Mouse (Mus musculus) thymus, adult 2 months (tissue): ENCODE measurements around the gene Yars. TPM values are rescaled to one million over a fixed set of nuclear protein-coding genes. Genes with fewer than 3 reads are reported as not detected.
A peak's percentile ranks its signal among the peaks of the same experiment; 100 is the strongest.

Experiments used
- DNase-seq: peaks from one replicate; pipeline ENCODE4 v3.0.0; 2021
- H3K27ac ChIP-seq: fragments of 200-500 bp; 2 replicates; pipeline ENCODE4 v1.5.1; 2012; ENCODE audit warnings: low read length, control low read depth; ENCODE audit not compliant: control insufficient read depth, insufficient read depth
- H3K27me3 ChIP-seq: fragments of 200-500 bp; 2 replicates; pipeline ENCODE4 v1.6.1; 2012; ENCODE audit warnings: mild to moderate bottlenecking, low read length, moderate library complexity, mixed read lengths; ENCODE audit not compliant: control insufficient read depth, insufficient read depth
- H3K36me3 ChIP-seq: fragments of 200-500 bp; 2 replicates; pipeline ENCODE4 v1.6.1; 2012; ENCODE audit warnings: mild to moderate bottlenecking, low read length, moderate library complexity; ENCODE audit not compliant: control insufficient read depth, insufficient read depth
- H3K4me1 ChIP-seq: fragments of 200-500 bp; replicated peaks from 2 replicates; pipeline ENCODE4 v1.6.1; 2012; ENCODE audit warnings: low read length; ENCODE audit not compliant: control insufficient read depth, insufficient read depth
- H3K4me3 ChIP-seq: fragments of 200-500 bp; 2 replicates; pipeline ENCODE4 v1.5.1; 2012; ENCODE audit warnings: mild to moderate bottlenecking, low read length, control low read depth, moderate library complexity; ENCODE audit not compliant: control insufficient read depth, insufficient read depth
- CTCF ChIP-seq: fragments of 200-500 bp; IDR thresholded peaks from 2 replicates; pipeline ENCODE4 v1.5.1; 2012; ENCODE audit warnings: mild to moderate bottlenecking, control low read depth, low read length, moderate library complexity, borderline replicate concordance; ENCODE audit not compliant: control insufficient read depth, poor library complexity, insufficient read depth; ENCODE audit errors: extremely low read depth
- POLR2A ChIP-seq: fragments of 200-500 bp; IDR thresholded peaks from 2 replicates; pipeline ENCODE4 v1.6.1; 2012; ENCODE audit warnings: mild to moderate bottlenecking, low read length, control low read depth, moderate library complexity; ENCODE audit not compliant: control insufficient read depth, poor library complexity, insufficient read depth; ENCODE audit errors: extremely low read depth
- WGBS: fragments of 180-500 bp; shearing (Covaris S2); methylation state at CpG from one replicate; pipeline ENCODE4 v1.1.7; 2018; 5-methylcytosine and 5-hydroxymethylcytosine counted together
- polyA plus RNA-seq: library from polyadenylated mRNA; depleted of rRNA; stranded (reverse); fragments of >200 nt; gene quantifications from 2 replicates; pipeline ENCODE4 v1.2.3, GENCODE M21; 2012; rRNA removed

The Yars gene
- polyA plus RNA-seq, 1 experiment: 17.6 TPM

DNA sequence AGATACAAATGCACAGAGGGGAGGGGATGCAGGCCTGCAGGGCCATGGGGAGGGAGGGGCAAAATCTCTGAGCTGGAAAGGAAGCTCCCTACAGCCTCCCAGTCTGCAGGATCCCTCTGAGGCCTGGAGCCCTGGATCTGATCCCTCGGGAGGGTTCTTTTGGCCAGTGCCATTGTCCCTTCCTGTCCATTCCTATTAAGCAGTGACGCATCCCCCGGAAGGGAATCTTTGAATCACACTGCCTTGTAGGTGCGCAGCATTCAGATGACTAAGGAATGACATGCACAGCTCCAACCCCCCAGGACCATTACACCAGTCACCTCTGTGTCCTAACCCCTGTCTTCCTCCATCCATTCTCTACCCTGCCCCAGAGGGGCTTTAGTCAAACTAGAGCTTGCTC lies 69.5 kb downstream of the Yars start:
- H3K27me3 ChIP-seq: no peaks in the 10 kb centered on the region
- H3K4me1 ChIP-seq: peaks cover 21% of the 10 kb centered on the region
- WGBS: 99% methylated on average over 4 of the region's 4 CpGs
- TF ChIP-seq CTCF (no peak), POLR2A (no peak)
- no peak overlapping the region for H3K4me3 ChIP-seq
- H3K27ac ChIP-seq: no peak overlapping the region
- H3K36me3 ChIP-seq: no peaks in the 10 kb centered on the region
- no peak for DNase-seq

DNA sequence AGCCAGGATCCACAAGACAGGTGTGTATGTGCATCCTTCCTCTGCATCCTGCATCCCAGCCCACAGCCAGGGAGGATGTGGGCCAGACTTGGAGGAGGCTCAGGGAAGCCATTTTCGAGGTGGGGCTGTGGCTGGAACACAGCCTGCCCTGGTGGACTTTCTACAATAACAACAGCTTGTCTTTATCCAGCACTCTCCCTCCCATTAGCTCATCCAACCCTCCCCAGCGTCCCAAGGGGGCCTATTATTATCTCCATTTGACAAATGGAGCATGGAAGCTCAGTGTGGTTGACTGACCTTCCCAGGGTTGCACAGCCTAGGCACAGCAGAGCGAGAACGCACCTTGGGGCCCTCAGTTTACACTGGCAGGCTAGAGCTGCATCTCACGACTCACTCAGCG lies 71.1 kb downstream of the Yars start:
- H3K27ac ChIP-seq: no peak overlapping the region
- no peak for DNase-seq
- H3K36me3 ChIP-seq: no peaks in the 10 kb centered on the region
- no peak overlapping the region for H3K4me3 ChIP-seq
- TF ChIP-seq POLR2A (no peak), CTCF (no peak)
- peaks cover 23% of the 10 kb centered on the region for H3K4me1 ChIP-seq
- 66% methylated on average over 6 of the region's 6 CpGs for WGBS
- no peaks in the 10 kb centered on the region for H3K27me3 ChIP-seq

DNA sequence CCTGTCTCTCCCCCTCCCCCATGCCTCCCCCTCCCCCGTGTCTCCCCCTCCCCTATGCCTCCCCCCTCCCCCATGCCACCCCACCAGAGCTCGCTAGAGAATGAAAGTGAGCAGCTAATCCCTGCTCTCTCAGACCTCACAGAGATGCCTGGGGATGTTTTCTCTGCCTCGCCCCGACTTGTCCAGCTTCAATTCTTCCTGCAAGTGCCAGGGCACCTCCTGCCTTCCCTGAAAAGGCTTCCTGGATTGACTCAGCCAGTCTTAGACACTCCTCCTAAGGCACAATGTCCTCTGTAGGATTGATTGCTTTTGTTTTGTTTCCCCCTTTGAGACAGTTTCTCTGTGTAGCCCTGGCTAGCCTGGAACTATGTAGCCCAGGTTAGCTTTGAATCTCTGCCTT lies 71.6 kb downstream of the Yars start, which contains the start of gene C77080:
TSS of gene C77080 (minus strand) at position 209 of the 400 bp plus-strand sequence.
- no peak for DNase-seq
- TF ChIP-seq POLR2A (no peak), CTCF (no peak)
- Histone ChIP-seq H3K4me3 (no peak within 1 kb of the TSS), H3K36me3 (no peaks in the 10 kb centered on the region), H3K4me1 (peaks cover 20% of the 10 kb centered on the region), H3K27me3 (no peaks in the 10 kb centered on the region), H3K27ac (no peak within 1 kb of the TSS)
- WGBS: 70% methylated on average over 2 of the region's 4 CpGs

DNA sequence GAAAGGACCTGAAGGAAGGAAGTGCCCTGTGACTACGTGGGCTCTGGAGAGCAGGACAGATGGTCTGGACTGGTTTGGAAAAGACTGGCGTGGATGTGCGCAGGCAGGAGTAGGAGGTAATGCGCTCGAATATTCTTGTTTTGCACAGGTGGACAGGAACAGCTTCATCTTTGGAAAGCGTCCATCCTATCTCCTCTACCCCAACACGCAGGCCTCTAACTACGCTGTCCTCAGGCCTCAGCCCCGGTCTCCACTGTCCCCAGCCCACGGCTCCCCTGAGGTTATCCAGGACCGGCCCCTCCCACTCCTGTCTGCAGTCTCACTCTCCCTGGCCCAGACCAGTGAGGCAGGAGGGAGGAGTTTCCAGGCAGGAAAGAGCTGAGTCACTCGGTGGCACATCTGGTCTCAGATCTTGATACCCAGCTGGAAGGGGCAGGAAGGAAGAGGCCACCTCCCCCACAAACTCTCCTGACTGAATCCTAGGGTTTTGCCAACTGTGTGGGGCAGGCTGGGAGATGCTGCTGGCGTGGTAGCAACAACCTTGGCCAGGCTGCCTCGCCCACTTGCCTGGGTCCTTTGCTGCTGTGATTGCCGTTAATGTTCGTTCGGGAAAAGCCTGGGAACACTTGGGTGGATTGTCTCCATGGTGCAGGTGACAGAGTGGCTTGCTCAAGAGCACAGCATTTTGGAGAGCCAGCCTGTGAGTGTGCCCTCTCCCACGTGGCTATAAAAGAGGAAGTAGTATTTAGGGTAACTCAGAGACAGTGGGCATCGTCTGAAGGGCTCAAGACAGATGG lies 73.9 kb downstream of the Yars start:
- Histone ChIP-seq H3K27ac (no peak overlapping the region), H3K36me3 (no peaks in the 10 kb centered on the region), H3K4me1 (peaks cover 14% of the 10 kb centered on the region), H3K4me3 (no peak overlapping the region), H3K27me3 (no peaks in the 10 kb centered on the region)
- TF ChIP-seq POLR2A (no peak), CTCF (no peak)
- WGBS: 17% methylated on average over 19 of the region's 19 CpGs
- peak; percentile 70 for DNase-seq

DNA sequence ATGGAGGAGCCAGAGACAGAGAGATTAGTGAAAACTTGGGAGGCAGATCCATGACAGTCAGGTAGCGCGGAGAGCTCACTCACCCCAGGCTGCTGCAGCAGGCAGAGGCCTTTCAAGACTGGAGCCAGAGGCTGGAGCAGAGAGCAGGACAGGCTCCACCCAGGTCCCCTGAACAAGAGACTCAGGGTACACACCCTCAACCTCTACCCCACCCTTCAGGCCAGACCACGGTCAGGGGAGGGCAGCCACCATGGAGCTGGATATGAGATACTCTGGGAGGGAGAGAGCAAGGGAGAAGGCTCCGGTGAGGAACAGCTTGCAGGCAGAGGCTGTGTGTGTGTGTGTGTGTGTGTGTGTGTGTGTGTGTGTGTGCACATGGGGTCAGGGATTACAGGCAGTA lies 76.6 kb downstream of the Yars start:
- Histone ChIP-seq H3K4me3 (no peak overlapping the region), H3K36me3 (no peaks in the 10 kb centered on the region), H3K27ac (no peak overlapping the region), H3K4me1 (peaks cover 14% of the 10 kb centered on the region), H3K27me3 (no peaks in the 10 kb centered on the region)
- WGBS: 96% methylated on average over 4 of the region's 4 CpGs
- TF ChIP-seq POLR2A (no peak), CTCF (no peak)
- DNase-seq: no peak

DNA sequence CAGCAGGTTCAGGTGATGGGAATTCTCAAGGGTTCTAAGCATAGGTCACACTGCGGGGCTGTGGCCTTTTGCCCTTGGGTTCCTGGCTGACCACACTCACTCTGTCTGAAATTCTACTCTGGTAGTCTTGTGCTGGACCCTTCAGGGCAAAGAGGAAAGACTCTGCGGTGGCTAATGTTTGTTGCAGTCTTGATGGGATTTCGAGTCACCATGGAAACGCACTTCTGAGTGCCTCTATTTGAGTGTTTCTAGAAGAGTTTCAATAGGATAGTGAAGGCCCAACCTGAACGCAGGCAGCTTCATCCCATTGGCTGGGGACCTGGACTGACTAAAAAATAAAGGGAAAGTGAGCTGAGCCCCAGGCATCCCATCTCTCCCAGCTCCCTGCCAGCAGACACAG lies 77.3 kb downstream of the Yars start:
- Histone ChIP-seq H3K27me3 (no peaks in the 10 kb centered on the region), H3K4me1 (peaks cover 18% of the 10 kb centered on the region), H3K4me3 (no peak overlapping the region), H3K36me3 (no peaks in the 10 kb centered on the region), H3K27ac (no peak overlapping the region)
- no peak for TF ChIP-seq POLR2A
- no peak for TF ChIP-seq CTCF
- no peak for DNase-seq
- 95% methylated on average over 5 of the region's 5 CpGs for WGBS

DNA sequence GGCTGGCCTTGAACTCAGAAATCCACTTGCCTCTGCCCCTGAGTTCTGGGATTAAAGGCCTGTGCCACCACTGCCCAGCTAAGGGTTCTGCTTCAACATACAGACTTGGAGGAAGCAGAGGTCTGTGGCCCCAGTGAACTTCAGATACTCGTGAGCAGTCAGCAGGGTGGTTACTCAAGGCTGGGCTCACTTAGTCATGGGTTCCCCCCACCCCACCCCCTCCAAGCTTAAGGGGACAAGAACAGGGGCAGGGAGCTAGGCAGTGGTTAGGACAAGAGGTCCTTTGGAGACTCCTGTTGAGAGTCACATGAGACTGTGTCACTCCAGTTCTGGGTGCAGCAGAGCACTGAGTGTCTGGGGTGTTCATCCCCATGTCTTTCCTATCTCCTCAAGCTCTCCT lies 79.1 kb downstream of the Yars start:
- no peaks in the 10 kb centered on the region for H3K36me3 ChIP-seq
- H3K27ac ChIP-seq: no peak overlapping the region
- H3K4me1 ChIP-seq: peaks cover 23% of the 10 kb centered on the region
- WGBS: 57% methylated on average over 1 of the region's 1 CpGs
- DNase-seq: no peak
- H3K27me3 ChIP-seq: no peaks in the 10 kb centered on the region
- TF ChIP-seq CTCF: no peak
- TF ChIP-seq POLR2A: no peak
- no peak overlapping the region for H3K4me3 ChIP-seq

Other genes with a start within 250 kb of the Yars start
- gene Azin2, start 227.3 kb upstream of the Yars start, polyA plus RNA-seq: 6.9 and 7.6 TPM in 2 replicates
- 60.0 and 60.1 TPM in 2 replicates for gene Ak2, start 197.8 kb upstream of the Yars start, polyA plus RNA-seq
- gene Rnf19b, start 131.5 kb upstream of the Yars start, polyA plus RNA-seq: 74.1 and 82.3 TPM in 2 replicates
- gene Tmem54, start 84.2 kb upstream of the Yars start, polyA plus RNA-seq: 3.9 and 5.5 TPM in 2 replicates
- gene Hpca, start 67.7 kb upstream of the Yars start, polyA plus RNA-seq: 0.92 and 1.0 TPM in 2 replicates
- gene Fndc5, start 52.8 kb upstream of the Yars start, polyA plus RNA-seq: 1.5 and 7.0 TPM in 2 replicates
- 45.3 and 58.7 TPM in 2 replicates for gene S100pbp, start within 50 bp of the Yars start, polyA plus RNA-seq
- gene C77080, start 71.6 kb downstream of the Yars start, polyA plus RNA-seq: 18.7 and 19.5 TPM in 2 replicates
- 0.50 and 0.88 TPM in 2 replicates for gene Sync, start 97.9 kb downstream of the Yars start, polyA plus RNA-seq
- 55.5 and 61.0 TPM in 2 replicates for gene Rbbp4, start 145.6 kb downstream of the Yars start, polyA plus RNA-seq
- 14.3 and 14.4 TPM in 2 replicates for gene Zbtb8os, start 145.9 kb downstream of the Yars start, polyA plus RNA-seq
- 3.3 and 3.6 TPM in 2 replicates for gene Zbtb8a, start 188.4 kb downstream of the Yars start, polyA plus RNA-seq